Mouse (Mus musculus) mature B cell (primary cell): Measurements from ENCODE around the gene Fbxo46.
"Not testable (repeated sequence)": the region's sequence is repeated elsewhere in the genome, so short reads cannot be mapped to it uniquely, and the experiment has no call there.

ENCODE experiments used
- in situ Hi-C: fragments of 300-500 bp; cut with MboI; formaldehyde crosslinking; loops from 2 replicates; pipeline ENCODE4 v1.14.3; 2019

Gene Fbxo46

DNA sequence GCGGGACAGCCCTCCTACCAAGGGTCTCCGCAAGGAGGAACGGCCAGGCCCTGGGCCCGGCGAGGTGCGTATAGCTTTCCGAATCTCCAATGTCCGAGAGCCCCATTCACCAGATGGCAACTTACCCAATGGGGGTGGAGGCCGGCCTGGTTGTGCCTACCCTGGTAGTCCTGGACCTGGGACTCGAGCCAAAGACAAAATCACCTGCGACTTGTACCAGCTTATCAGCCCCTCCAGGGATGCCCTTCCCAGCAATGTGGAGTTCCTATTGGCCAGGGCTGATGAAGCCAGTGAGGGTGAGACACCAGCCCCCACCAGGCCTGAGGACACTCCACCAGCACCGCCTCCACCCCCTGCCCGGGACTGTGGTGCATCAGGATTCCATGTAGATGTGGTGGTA, 16.5 kb downstream of the Fbxo46 start:
- in situ Hi-C loops: no loop called here

DNA sequence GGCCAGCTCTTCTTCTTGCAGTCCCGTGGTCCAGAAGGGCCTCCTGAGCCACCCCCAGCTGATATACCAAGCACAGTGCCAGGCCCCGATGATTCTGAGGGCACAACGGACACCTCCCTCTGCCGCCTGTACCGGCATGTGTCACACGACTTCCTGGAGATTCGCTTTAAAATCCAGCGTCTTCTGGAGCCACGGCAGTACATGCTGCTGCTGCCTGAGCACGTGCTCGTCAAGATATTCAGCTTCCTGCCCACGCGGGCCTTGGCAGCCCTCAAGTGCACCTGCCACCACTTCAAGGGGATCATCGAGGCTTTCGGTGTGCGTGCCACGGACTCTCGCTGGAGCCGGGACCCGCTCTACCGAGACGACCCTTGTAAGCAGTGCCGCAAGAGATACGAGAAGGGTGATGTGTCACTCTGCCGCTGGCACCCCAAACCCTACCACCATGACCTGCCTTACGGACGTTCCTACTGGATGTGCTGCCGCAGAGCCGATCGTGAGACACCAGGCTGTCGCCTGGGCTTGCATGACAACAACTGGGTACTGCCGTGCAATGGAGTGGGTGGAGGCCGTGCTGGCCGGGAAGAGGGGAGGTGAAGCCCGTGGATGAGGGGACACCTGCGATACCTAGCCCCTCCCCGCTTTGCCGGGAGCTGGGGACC, 17.1 kb downstream of the Fbxo46 start:
- in situ Hi-C loops: no loop called here

DNA sequence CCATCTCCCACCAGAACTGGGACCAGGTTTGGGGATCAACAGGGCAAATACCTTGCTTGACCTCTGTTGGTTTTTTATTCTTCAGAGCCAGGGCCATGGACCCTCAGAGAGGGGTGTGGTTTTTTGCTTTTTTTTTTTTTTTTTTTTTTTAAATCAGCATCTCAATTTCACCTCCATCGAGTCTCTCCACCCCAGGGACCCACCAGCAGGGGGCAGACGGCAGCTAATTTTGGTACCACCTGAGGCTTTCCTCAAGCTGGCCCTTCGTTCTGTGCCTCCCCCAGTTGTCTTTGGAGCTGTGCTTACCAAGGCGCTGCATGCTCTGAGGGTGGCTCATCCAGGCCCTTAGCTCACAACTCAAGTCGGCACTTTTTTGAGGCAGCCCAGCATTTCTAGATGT, 17.7 kb downstream of the Fbxo46 start:
- in situ Hi-C loops: no loop called here

DNA sequence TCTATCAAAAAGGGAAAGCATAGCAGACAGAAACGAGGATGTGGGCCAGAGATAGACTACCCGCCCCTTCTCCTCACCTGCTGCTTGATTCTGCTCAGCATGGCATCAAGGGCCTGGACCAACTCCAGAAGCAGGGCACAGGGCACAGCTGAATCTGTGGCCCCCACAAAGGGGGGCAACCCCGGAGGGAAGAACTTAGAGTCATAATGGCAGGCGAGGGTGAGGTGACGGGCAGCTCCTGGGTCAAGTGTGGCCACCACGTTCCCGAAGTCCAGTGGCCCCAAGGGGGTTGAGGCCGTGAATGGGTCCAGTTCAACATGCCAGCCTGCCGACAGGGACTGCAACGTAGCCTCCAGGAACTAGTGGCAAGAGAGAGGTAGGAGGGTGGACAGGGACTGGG, 27.1 kb downstream of the Fbxo46 start:
- in situ Hi-C loops: no loop called here

DNA sequence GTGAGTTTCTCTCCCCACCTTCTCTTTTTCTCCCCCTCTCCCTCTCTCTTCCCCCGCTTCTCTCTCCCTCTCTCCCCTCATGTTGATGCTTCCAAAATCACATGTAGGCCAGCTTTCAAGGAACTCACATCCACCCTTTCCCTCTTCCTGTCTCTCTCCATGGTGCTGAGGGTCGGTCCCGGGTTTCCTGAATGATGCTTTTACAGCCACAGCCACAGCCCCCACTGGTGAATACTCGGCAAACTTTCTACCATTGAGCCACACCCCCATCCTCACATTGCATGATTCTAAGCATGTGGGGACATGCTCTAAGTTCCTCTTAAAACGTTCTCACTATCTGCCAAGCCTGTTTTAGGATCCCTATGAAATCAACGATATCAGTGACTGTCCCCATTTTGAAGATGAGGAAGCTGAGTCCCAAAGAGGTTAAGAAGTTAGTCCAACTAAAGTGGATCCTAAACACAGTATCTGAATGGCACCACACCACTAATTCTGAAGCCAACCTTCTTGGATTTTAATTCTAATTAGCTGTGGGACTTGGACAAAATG, 27.9 kb downstream of the Fbxo46 start:
- in situ Hi-C loops: no loop called here

DNA sequence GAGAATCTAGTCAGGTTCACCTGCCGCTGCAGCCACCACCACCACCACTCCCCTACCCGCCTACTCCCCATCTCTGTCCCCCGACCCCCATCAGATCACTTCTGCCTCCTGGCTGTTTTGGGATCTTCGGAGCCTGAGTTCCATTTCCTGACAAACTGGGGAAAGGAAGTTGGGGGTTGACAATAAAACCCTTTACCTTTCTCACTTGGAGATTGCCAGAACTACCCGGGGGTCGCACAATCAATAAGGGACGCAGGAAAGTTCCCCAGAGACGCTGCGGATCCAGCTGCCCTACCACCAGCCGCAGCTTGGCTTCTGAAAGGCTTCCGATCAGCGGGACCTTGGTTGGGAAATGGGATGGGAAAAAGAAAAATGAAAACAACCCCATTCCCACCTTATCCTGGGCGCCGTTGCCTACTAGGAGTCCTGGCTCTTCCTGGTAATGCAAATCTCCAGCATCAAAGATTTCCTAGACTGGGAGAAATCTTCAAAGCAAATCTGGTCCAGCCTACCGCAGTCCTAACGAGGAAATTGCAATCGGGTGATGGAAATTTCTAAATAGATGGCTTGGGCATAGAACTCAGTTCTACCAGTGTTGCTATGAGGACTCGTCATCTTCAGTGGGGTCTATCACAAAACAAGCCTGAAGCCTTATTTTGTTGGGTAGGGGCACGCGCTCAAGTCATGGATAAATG, 28.7 kb downstream of the Fbxo46 start:
- in situ Hi-C loops: no loop called here

DNA sequence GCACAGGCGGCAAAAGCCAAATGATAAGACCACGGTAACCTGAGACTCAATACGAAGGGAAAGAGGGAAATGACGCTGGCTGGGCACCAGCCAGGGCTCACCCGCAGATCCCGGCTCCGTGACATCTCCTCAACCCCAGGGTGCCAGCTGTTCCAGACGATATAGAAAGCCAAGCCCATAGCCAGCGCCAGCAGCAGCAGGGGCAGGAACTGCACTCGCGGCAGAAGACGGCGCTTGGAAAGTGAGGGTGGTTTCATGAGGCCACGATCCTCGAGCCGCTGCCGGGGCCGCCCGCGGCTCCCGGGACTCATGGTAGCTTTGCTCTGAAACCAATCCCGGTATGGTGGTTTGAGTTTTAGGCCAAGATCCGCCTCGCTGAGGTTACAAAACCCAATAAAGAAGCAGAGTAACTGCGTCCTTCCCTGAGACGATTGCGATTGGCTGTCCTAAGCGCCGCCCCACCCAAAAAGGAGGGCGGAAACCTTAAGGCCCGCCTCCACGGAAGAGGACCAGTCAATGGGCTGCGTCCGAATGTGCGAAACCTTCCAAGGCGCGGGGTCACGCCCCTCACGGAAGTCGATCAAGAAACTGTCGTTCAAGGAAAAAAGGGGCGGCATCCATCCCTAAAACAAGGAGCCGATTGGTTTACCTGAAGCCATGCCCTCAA, 29.3 kb downstream of the Fbxo46 start, which contains the start of gene Qpctl:
Gene Qpctl, minus strand, starts transcription at position 417 of the 667 bp plus-strand sequence.
- in situ Hi-C loops: no loop called here

DNA sequence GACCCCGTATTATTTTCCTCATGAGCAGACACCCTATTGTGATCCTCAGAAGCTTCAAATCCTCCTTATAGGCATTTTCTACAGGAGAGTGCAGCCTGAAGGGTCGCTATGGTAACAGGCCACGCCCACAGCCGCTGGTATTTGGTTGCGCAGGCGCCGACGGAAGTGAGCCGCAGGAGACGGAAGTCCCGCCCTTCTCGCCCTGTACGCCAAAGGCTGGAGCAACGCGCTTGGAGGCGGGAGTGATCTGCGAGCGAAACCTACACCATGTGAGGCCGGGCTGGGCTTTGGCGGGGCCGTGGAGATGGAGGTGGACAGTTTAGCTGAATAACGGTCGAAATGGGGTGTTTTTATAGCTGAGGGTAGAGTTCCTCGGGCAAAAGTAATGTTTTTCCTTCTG, 30.0 kb downstream of the Fbxo46 start, which contains the start of gene Snrpd2:
Gene Snrpd2, plus strand, starts transcription at position 97 of the 400 bp plus-strand sequence.
- in situ Hi-C loops: no loop called here

DNA sequence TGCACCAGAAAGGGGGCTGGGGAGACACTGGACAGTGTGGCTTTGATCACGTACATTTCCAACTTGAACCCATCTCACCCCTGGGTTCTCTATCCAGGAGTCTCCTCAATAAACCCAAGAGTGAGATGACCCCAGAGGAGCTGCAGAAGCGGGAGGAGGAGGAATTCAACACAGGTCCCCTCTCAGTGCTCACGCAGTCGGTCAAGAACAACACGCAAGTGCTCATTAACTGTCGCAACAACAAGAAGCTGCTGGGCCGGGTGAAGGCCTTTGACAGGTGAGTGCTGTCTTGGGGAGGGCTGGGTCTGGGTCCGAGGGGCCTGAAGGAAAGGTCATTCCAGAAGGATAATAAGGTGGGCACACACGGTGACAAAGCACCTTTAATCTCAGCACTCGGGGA, 31.5 kb downstream of the Fbxo46 start:
- in situ Hi-C loops: not testable (repeated sequence)

DNA sequence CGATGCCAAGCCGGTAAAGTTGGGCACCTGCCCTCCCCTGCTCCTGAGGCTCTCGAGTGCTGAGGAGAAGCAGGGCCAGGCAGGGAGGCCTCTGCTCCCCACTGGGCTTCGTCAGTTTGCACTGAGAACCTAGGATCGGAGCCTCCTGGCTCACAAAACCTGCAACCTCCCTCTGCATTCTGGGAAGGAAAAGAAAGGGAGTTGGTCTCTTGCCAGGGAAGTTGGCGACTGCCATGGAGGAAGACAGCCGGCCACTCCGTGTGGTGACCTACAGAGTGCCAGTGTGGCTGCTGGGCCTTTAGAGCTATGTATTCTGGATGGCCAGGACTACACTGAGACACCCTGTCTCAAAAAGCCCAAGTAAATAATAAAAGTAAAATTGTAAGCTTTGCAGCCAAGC, 35.1 kb downstream of the Fbxo46 start:
- in situ Hi-C loops: no loop called here

DNA sequence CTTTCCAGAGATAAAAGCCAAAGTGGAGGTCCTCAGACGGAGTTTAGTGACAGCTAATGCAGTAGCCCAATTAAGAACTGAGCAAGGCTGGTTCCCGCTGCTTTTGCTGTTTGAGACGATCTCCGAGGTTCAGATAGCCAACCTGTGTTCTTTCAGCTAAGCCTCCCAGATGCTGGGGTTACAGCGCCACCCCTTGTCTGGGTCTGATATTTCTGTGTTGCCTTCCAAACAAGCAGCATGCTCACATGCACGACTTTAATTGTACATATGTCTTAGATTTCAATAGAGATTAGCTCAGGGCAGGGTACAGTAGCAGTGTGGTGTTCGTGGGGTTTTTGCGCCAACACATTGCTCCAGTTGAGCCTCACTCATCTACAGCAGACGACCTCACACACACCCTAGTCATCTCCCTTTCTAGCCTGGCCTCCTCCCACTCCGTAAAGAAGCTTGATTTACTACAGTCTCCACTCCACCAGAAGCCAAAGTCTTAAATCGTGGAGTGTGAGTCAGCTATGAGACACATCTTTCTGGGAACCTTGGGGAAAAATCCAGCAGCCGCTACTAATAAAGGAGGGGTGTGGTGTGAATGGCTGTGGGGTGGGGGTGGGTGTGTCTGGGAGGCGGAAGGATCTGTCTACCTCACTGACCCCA, 36.3 kb downstream of the Fbxo46 start:
- in situ Hi-C loops: no loop called here

DNA sequence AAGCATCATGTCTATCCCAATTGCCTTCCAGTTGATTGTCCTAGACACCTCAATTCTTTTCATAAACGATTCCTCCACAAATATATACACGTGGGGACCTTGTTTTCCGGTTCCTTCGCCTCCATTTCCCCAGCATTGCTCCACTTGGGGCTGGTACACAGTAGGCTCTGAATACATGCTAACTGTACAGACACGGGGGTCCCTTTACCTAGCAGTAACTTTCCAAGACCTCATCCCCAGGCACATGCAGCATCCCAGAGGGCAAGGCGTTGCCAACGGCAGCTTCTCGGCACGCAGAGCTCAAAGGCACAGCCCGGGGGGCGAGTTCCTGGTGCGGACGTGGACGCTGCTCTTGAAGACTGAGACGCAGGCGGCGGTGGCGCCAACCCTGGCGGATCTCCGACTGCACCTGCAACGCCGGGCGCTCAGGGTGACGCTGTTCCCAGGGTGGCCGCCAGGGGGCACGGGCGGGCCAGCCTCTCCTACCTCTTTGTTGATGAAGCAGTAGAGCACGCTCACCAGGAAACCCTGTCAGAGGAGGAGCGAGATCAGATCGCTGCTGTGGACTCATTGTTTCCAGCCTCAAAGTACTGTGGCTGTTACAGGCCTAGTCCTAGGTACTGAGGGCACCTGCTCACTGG, 37.6 kb downstream of the Fbxo46 start:
- in situ Hi-C loops: no loop called here

DNA sequence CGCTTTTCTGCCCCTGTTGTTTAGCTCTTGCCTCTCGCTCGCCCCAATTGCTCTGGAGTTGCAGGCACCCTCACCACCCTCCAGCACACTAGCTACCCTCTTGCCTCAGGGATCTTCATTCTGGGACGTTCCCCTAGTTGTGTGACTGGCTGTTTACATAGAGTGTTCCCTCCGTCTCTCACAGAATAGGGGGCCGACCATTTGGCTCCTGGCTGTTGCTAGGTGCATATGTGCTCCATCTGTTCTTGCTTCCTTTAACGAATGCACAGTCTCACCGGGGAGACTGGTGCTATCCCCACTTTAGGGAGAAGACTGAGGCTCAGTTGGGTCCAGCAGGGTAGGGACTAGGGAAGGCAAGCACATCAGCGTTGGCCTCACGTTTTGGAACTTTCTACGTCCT, 38.9 kb downstream of the Fbxo46 start:
- in situ Hi-C loops: no loop called here

DNA sequence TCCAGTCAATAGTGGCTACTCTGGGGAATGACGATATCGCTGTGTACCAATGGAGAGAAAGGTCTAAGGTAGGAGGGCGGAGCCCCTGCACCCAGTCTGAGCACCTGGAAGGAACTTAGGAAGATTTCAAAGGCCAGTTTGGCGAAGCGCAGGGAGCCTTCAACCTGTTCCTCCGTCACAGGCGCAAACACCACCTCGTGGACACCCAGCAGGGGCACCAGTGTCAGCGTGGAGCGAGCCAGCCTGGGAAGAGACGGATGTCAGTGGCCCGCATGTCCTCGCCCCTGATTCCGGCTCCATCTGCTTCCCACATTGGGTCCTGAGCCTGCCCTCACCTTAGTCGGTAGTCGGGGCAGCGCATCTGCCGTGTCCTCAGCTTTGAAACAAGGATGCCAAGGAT, 39.8 kb downstream of the Fbxo46 start:
- in situ Hi-C loops: no loop called here

DNA sequence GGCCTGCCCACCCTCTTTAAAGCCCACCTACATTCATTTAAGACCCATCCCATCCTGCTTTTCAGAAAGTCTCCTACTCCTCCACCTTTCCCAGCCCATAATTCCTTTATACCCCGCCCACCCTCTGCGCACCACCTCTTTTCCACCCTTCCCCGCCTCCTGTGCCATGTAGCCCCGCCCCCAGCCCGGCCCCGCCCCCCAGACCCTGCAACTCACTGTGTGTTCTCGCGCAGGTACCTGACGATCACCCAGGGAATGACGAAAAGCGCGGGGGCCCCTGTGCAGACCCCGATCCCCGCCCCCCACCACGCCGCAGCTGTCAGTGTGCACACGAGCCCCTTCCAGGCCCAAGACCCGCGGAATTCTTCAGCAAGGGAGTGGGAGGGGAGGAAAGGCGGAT, 40.5 kb downstream of the Fbxo46 start:
- in situ Hi-C loops: loop anchor here (10.0 kb wide), 1 partner anchor 115 kb away; the partner anchor contains the start of gene Vasp

DNA sequence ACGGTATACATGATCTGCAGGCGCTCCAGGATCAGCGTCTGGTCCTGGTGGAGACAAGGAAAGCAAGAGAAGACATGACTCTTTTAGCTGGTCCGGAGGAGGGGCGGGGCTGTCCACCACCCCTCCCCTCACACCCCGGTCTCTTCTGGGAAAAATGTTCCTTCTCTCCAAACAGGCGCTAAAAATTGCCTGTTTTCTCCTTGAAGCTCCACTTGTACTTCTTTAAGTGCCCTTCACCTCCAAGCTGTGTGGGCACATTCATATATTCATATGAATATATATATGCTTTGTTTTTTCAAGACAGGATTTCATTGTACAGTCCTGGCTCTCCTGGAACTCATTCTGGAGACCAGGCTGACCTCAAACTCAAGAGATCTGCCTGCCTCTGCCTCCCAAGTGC, 43.3 kb downstream of the Fbxo46 start:
- in situ Hi-C loops: loop anchor here (10.0 kb wide), 1 partner anchor 112 kb away; the partner anchor contains the start of gene Vasp

DNA sequence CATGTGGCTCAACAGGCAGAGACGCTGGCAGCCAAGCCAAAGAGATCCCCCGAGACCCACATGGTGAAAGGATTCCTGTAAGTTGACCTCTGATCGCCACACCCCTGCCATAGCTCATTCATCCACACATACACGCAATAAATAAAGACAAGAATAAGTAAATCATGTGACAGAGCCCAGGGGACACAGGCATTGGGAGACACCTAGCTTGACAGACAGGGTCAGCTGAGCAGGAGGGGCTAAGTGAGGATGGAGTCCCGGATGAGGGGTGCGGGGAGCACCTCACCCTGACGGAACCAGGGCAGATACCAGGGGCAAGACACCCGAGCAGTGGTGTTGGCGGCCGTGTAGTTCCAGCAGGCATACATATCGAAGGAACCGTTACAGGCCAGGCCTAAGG, 44.1 kb downstream of the Fbxo46 start:
- in situ Hi-C loops: loop anchor here (10.0 kb wide), 1 partner anchor 111 kb away; the partner anchor contains the start of gene Vasp

DNA sequence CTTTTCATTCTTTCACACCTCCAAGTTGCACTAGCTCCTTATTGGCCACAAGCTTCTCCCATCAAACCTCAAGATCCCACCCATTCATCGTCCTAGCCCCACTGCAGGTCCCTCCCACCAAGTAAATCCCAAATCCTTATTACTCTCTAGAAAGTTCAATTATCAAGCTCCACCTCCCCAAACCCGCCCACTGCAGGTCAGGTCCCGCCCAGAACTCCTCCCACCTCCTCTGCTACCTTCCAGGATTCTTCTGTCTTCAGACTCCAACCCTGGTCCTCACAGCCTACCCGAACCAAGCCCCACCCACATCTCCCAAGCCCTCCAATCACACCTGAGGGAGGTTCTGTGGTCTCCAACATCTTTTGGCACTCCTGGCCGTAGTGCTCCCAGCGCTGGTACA, 44.5 kb downstream of the Fbxo46 start:
- in situ Hi-C loops: loop anchor here (10.0 kb wide), 1 partner anchor 111 kb away; the partner anchor contains the start of gene Vasp

DNA sequence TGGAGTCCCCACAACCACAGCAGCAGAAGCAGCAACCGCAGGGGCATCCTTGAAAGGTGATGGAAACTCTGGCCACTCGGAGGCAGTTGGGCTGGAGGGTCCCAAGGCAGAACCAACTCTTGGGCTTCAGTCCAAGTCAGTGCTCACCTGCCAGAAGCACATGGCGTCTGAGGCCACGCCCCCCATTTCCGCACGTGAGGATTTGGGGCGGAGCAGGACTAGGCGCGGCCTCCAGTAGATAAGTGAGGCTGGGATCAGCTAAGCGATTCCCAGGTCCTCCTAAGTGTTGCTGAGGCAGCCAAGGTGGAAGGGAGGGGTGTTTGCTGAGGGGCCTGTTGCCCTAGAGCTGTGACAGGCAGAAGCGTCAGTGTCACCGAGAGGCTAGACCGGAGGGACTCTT, 45.3 kb downstream of the Fbxo46 start:
- in situ Hi-C loops: loop anchor here (10.0 kb wide), 1 partner anchor 110 kb away; the partner anchor contains the start of gene Vasp

DNA sequence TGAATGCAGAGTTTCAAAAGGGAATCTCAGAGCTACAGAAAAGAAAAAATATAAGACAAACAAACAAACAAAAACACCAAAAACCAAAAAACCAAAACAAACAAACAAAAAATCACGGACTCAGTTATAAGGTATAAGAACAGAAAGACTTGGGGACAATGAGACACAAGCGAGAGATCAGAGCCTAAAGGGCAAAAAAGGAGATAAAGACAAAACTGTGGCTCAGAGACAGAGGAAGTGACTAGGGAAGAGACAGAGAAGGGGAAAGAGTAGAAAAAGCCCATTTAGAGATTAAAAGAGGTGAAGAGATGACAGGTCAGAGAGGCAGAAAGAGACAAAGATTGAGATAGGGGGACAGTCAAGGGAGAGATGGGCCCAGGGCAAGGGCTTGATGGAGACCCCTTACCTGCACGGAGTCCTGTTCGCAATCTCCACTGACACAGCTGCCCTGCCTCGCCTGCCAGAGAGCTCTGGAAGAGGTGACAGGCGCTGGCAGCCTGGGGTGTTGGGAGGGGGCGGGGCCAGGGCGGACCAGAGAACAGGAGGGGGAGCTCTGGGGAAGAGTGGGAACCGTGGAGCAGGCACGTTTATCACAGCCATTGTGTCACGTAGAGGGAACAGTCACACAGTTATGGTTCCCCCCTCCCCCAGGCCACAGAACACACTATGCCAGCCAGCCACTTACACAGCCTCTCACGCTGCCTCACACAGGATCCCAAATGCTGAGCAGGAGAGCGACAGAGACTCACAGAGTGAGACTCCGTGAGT, 46.2 kb downstream of the Fbxo46 start, which contains the start of gene Gipr:
Gene Gipr, minus strand, starts transcription at position 472 of the 768 bp plus-strand sequence.
- in situ Hi-C loops: loop anchor here (10.0 kb wide), 1 partner anchor 109 kb away; the partner anchor contains the start of gene Vasp
